Mouse (Mus musculus) stomach, postnatal 0 days (tissue): ENCODE data around the gene P2rx3. TPM values are rescaled to one million over a fixed set of nuclear protein-coding genes. Genes with fewer than 3 reads are reported as not detected.
A peak's percentile ranks its signal among the peaks of the same experiment; 100 is the strongest.

Source experiments
- ATAC-seq: fragments of 200-750 bp; cut with Nextera tagmentation; 2 replicates; pipeline ENCODE4 v1.8.0; 2017; ENCODE audit not compliant: low FRiP score, low TSS enrichment
- DNase-seq: peaks from one replicate; pipeline ENCODE4 v3.0.0-alpha.2; 2016; ENCODE audit warnings: low spot score
- H3K27ac ChIP-seq: fragments of 300-500 bp; sonication (generic); replicated peaks from 2 replicates; pipeline ENCODE4 v1.5.1; 2014; ENCODE audit warnings: mild to moderate bottlenecking, control low read depth
- H3K27me3 ChIP-seq: fragments of 300-500 bp; sonication (generic); 2 replicates; pipeline ENCODE4 v1.6.1; 2014; ENCODE audit warnings: low read length; ENCODE audit not compliant: control insufficient read depth, insufficient read depth
- H3K36me3 ChIP-seq: fragments of 300-500 bp; sonication (generic); 2 replicates; pipeline ENCODE4 v1.6.1; 2014; ENCODE audit warnings: low read length, mixed read lengths; ENCODE audit not compliant: control insufficient read depth, insufficient read depth
- H3K4me1 ChIP-seq: fragments of 300-500 bp; sonication (generic); replicated peaks from 2 replicates; pipeline ENCODE4 v1.6.1; 2014; ENCODE audit warnings: antibody characterized with exemption; ENCODE audit not compliant: control insufficient read depth, insufficient read depth
- H3K4me2 ChIP-seq: fragments of 300-500 bp; sonication (generic); replicated peaks from 2 replicates; pipeline ENCODE4 v1.6.1; 2014; ENCODE audit warnings: low read depth, mild to moderate bottlenecking, control low read depth, moderate library complexity
- H3K4me3 ChIP-seq: fragments of 300-500 bp; sonication (generic); 2 replicates; pipeline ENCODE4 v1.5.1; 2014; ENCODE audit warnings: low read depth, low read length, control low read depth
- H3K9ac ChIP-seq: fragments of 300-500 bp; sonication (generic); 2 replicates; pipeline ENCODE4 v1.6.1; 2014; ENCODE audit warnings: mild to moderate bottlenecking, low read length, control low read depth, mixed read lengths
- H3K9me3 ChIP-seq: fragments of 300-500 bp; sonication (generic); 2 replicates; pipeline ENCODE4 v1.6.1; 2016; ENCODE audit warnings: low read length; ENCODE audit not compliant: control insufficient read depth
- CTCF ChIP-seq: IDR thresholded peaks from 2 replicates; pipeline ENCODE4 v1.5.1; 2016; ENCODE audit warnings: antibody characterized with exemption, low read depth, mild to moderate bottlenecking, moderate library complexity
- EP300 ChIP-seq: optimal IDR thresholded peaks from 2 replicates; pipeline ENCODE3; 2016; ENCODE audit warnings: antibody characterized with exemption
- WGBS: fragments of 180-500 bp; shearing (Covaris S2); extraction: QIAGEN DNeasy Blood & Tissue Kit; methylation state at CpG from one replicate; pipeline ENCODE4 v1.1.7; 2014; 5-methylcytosine and 5-hydroxymethylcytosine counted together
- polyA plus RNA-seq: library from polyadenylated mRNA; unstranded; fragments of >200 nt; fragmentation: Nextera tagmentation; extraction: Ambion mirVana; gene quantifications from 2 replicates; pipeline ENCODE4 v1.2.1, GENCODE M21; 2015

P2rx3 gene
- polyA plus RNA-seq: 0.62 and 0.73 TPM in 2 replicates

GRCm38 (mm10) chr2:85037047-85038026 lies at the start of gene P2rx3, which contains the start of gene Ssrp1:
TSS of gene P2rx3 (minus strand) at chr2:85037462.
TSS of gene Ssrp1 (plus strand) at chr2:85037234.
- Histone ChIP-seq H3K36me3 (peaks cover 19% of the 10 kb centered on the region), H3K4me2 (peak within 1 kb of the TSS; percentile 80), H3K4me1 (no peaks in the 10 kb centered on the region), H3K9me3 (no peaks in the 10 kb centered on the region), H3K27ac (peak within 1 kb of the TSS; percentile 89), H3K9ac (peak within 1 kb of the TSS; percentile 94), H3K27me3 (no peaks in the 10 kb centered on the region), H3K4me3 (peak within 1 kb of the TSS; percentile 83)
- WGBS: 1% methylated on average over 66 of the region's 66 CpGs
- ATAC-seq (peak; percentile 96), DNase-seq (peak; percentile 91)
- TF ChIP-seq CTCF (peak; percentile 26; the same call in 1 of the 2 replicates), EP300 (no peak)

DNA sequence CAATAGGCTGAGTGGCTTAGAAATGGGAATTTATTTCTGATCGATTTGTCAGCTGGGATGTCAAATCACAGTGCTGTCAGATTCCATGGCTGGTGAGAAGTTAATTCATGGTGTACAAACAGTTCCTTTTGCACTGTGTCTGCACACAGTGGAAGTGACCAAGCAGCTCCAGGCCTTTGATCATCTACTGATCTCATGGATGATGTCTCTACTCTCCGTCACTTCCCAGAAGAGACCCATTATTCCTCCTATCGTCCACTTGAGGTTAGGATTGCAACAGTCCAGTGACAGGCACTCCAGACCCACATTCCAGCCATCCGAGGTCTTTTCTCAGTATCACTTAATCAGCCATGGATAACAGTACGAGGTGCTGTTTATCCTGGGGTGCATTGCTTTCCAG lies 36.5 kb upstream of the P2rx3 start:
- peaks cover 18% of the 10 kb centered on the region for H3K36me3 ChIP-seq
- no peak for DNase-seq
- no peak overlapping the region for H3K9ac ChIP-seq
- H3K27ac ChIP-seq: no peak overlapping the region
- no peak for TF ChIP-seq EP300
- ATAC-seq: no peak
- H3K4me2 ChIP-seq: no peak overlapping the region
- no peaks in the 10 kb centered on the region for H3K27me3 ChIP-seq
- WGBS: 76% methylated on average over 5 of the region's 5 CpGs
- no peak overlapping the region for H3K4me3 ChIP-seq
- no peaks in the 10 kb centered on the region for H3K9me3 ChIP-seq
- no peaks in the 10 kb centered on the region; the same call in 1 of the 2 replicates for H3K4me1 ChIP-seq

GRCm38 (mm10) chr2:85071921-85072320 lies 34.7 kb upstream of the P2rx3 start:
- Histone ChIP-seq H3K4me2 (no peak overlapping the region), H3K36me3 (peaks cover 18% of the 10 kb centered on the region), H3K9me3 (no peaks in the 10 kb centered on the region), H3K27me3 (no peaks in the 10 kb centered on the region), H3K4me3 (no peak overlapping the region), H3K27ac (no peak overlapping the region), H3K4me1 (peaks cover 4% of the 10 kb centered on the region; the same call in 1 of the 2 replicates), H3K9ac (no peak overlapping the region)
- WGBS: 79% methylated on average over 5 of the region's 5 CpGs
- ATAC-seq (no peak), DNase-seq (no peak)
- TF ChIP-seq CTCF (no peak), EP300 (no peak)

DNA sequence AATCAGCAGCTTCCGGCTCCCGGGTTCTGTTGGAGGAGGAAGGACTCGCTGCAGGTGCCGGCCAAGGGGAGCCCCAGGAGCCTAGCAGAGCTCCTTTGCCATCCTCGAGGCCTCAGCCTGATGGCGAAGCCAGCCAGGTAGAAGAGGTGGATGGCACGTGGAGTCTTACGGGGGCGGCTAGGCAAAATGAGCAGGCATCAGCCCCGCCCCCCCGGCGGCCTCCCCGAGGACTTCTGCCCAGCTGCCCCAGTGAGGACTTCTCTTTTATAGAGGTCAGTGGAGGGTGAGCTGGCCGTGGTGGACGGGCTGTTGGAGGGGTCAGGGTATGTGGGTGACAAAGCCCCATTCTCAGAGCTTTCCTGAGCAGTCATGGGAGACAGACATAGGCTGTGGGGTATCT lies 32.8 kb upstream of the P2rx3 start:
- H3K4me3 ChIP-seq: no peak overlapping the region
- H3K4me1 ChIP-seq: peaks cover 4% of the 10 kb centered on the region; the same call in 1 of the 2 replicates
- H3K27me3 ChIP-seq: no peaks in the 10 kb centered on the region
- WGBS: 79% methylated on average over 15 of the region's 15 CpGs
- no peak for DNase-seq
- ATAC-seq: no peak
- TF ChIP-seq EP300: no peak
- TF ChIP-seq CTCF: no peak
- no peak overlapping the region; the same call in 1 of the 2 replicates for H3K27ac ChIP-seq
- no peak overlapping the region for H3K4me2 ChIP-seq
- no peaks in the 10 kb centered on the region for H3K9me3 ChIP-seq
- peaks cover 22% of the 10 kb centered on the region for H3K36me3 ChIP-seq
- H3K9ac ChIP-seq: no peak overlapping the region

DNA sequence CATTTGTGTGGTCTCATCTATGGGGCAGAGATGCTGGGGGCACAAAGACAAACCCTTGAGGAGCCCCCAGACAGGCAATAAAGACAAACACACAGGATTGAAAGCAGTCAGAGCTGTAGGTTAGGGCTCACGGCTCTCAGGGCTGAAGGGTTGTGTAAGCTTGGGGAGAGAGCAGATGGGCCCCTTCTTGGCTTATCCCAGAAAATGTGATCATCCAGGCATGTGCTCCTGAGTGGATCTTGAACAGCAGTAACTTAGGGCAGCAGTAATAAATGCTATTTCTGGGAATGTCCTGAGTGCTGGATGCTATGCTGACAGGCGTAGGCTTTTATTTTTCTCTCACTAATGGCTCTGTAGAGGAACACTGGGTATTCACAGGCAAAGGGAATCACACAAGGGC lies 31.4 kb upstream of the P2rx3 start:
- WGBS: 64% methylated on average over 2 of the region's 2 CpGs
- Histone ChIP-seq H3K4me3 (no peak overlapping the region), H3K4me1 (peaks cover 4% of the 10 kb centered on the region; the same call in 1 of the 2 replicates), H3K27ac (peak overlapping the region; percentile 70), H3K9ac (no peak overlapping the region), H3K27me3 (no peaks in the 10 kb centered on the region), H3K9me3 (no peaks in the 10 kb centered on the region), H3K4me2 (no peak overlapping the region), H3K36me3 (peaks cover 25% of the 10 kb centered on the region)
- DNase-seq (no peak), ATAC-seq (no peak)
- TF ChIP-seq EP300 (no peak), CTCF (no peak)
